Comparison of ENCODE assay signal across 15 mouse cellular contexts in genomic region chr12:52544532-52544931, GRCm38 (mm10).
"Had no signal": no experiment of that assay in that cellular context is flagged by ENCODE, and none has a peak within 500 bp of the region (broad histone marks: within the 10 kb centered on the region; RNA-seq: fewer than 3 reads in every experiment).

No protein-coding gene starts in this region.

- H3K36me3 ChIP-seq: limb, embryonic 15.5 days; midbrain, embryonic 15.5 days; neural tube, embryonic 12.5 days; stomach, embryonic 15.5 days had no signal

- H3K9me3 ChIP-seq: limb, embryonic 15.5 days; midbrain, embryonic 15.5 days; neural tube, embryonic 12.5 days; stomach, embryonic 15.5 days had no signal

- H3K4me1 ChIP-seq: limb, embryonic 15.5 days; midbrain, embryonic 15.5 days; neural tube, embryonic 12.5 days; stomach, embryonic 15.5 days had no signal

- ATAC-seq: intestine, postnatal 0 days; midbrain, embryonic 15.5 days had no signal

- H3K4me3 ChIP-seq: limb, embryonic 15.5 days; midbrain, embryonic 15.5 days; neural tube, embryonic 12.5 days; stomach, embryonic 15.5 days had no signal

- DNase-seq: kidney, adult 8-10 months; kidney, postnatal 36 days; layer of hippocampus, adult 9-11 months; layer of hippocampus, postnatal 36 days; lung, adult 18-20 months; lung, postnatal 36 days; retina, postnatal 1 day; thymus, postnatal 4 days had no signal

- H3K27me3 ChIP-seq: limb, embryonic 15.5 days; midbrain, embryonic 15.5 days; neural tube, embryonic 12.5 days; stomach, embryonic 15.5 days had no signal

- H3K9ac ChIP-seq: limb, embryonic 15.5 days; midbrain, embryonic 15.5 days; neural tube, embryonic 12.5 days; stomach, embryonic 15.5 days had no signal

- H3K4me2 ChIP-seq: limb, embryonic 15.5 days; midbrain, embryonic 11.5 days; midbrain, embryonic 15.5 days; neural tube, embryonic 12.5 days; stomach, embryonic 15.5 days had no signal

- H3K27ac ChIP-seq: kidney, postnatal 0 days; limb, embryonic 15.5 days; midbrain, embryonic 15.5 days; neural tube, embryonic 12.5 days; stomach, embryonic 15.5 days had no signal
